Mouse (Mus musculus) midbrain, embryonic 16.5 days (tissue): ENCODE results near the gene Aasdh. TPM values are rescaled to one million over a fixed set of nuclear protein-coding genes. Genes with fewer than 3 reads are reported as not detected.

ENCODE experiments used
- ATAC-seq: fragments of 200-750 bp; cut with Nextera tagmentation; 2 replicates; pipeline ENCODE4 v1.8.0; 2017; ENCODE audit warnings: moderate TSS enrichment
- H3K27ac ChIP-seq: fragments of 300-500 bp; sonication (generic); 2 replicates; pipeline ENCODE4 v1.5.1; 2014; ENCODE audit warnings: mild to moderate bottlenecking, low read length, mixed read lengths
- H3K27me3 ChIP-seq: fragments of 300-500 bp; sonication (generic); 2 replicates; pipeline ENCODE4 v1.6.1; 2014; ENCODE audit warnings: low read depth, low read length, mixed read lengths; ENCODE audit not compliant: control insufficient read depth, insufficient read depth
- H3K36me3 ChIP-seq: fragments of 300-500 bp; sonication (generic); 2 replicates; pipeline ENCODE4 v1.6.1; 2014; ENCODE audit warnings: mild to moderate bottlenecking, low read length, moderate library complexity, mixed read lengths; ENCODE audit not compliant: control insufficient read depth, insufficient read depth
- H3K4me1 ChIP-seq: fragments of 300-500 bp; sonication (generic); 2 replicates; pipeline ENCODE4 v1.6.1; 2014; ENCODE audit warnings: mild to moderate bottlenecking, low read length, mixed read lengths; ENCODE audit not compliant: control insufficient read depth, insufficient read depth
- H3K4me2 ChIP-seq: fragments of 300-500 bp; sonication (generic); 2 replicates; pipeline ENCODE4 v1.6.1; 2014; ENCODE audit warnings: mild to moderate bottlenecking, low read length, mixed read lengths
- H3K4me3 ChIP-seq: fragments of 300-500 bp; sonication (generic); 2 replicates; pipeline ENCODE4 v1.5.1; 2014; ENCODE audit warnings: low read depth, mild to moderate bottlenecking, low read length, moderate library complexity, mixed read lengths
- H3K9ac ChIP-seq: fragments of 300-500 bp; sonication (generic); 2 replicates; pipeline ENCODE4 v1.6.1; 2014; ENCODE audit warnings: low read depth, low read length, mixed read lengths
- H3K9me3 ChIP-seq: fragments of 300-500 bp; sonication (generic); replicated peaks from 2 replicates; pipeline ENCODE4 v1.6.1; 2014; ENCODE audit warnings: mild to moderate bottlenecking, low read length, mixed read lengths; ENCODE audit not compliant: control insufficient read depth, poor library complexity, severe bottlenecking
- whole genome bisulfite sequencing: fragments of 180-500 bp; shearing (Covaris S2); extraction: QIAGEN DNeasy Blood & Tissue Kit; methylation state at CpG from one replicate; pipeline ENCODE4 v1.1.7; 2014; 5-methylcytosine and 5-hydroxymethylcytosine counted together
- polyA plus RNA-seq: library from polyadenylated mRNA; unstranded; fragments of >200 nt; fragmentation: Nextera tagmentation; extraction: Ambion mirVana; gene quantifications from 2 replicates; pipeline ENCODE4 v1.2.1, GENCODE M21; 2015

The Aasdh gene
- polyA plus RNA-seq, 1 experiment from 2014 or later: 20.7 TPM

DNA sequence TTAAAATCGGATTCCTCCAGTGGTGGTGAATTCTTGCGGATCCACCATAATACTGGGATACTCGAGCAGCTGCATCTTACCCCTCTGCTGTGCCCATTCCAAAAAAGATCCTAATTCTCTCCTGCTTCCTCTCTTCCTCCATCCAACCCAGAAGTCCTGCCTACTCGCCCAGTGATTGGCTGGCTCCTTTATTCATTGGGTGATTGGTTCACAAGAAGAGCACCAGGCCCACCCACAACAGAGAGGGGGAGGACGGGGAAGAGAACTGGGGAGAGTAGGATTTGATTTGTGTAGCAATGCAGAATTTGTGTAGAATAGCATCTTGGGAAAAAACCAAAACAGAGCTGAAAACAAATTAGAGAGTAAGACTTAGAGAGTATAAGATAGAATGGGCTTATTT, 68.3 kb downstream of the Aasdh start:
- Histone ChIP-seq H3K4me2 (no peak overlapping the region), H3K4me3 (no peak overlapping the region), H3K27me3 (no peaks in the 10 kb centered on the region), H3K36me3 (no peaks in the 10 kb centered on the region), H3K4me1 (no peaks in the 10 kb centered on the region), H3K27ac (no peak overlapping the region), H3K9me3 (no peaks in the 10 kb centered on the region), H3K9ac (no peak overlapping the region)
- 48% methylated on average over 5 of the region's 5 CpGs for WGBS
- no peak for ATAC-seq

DNA sequence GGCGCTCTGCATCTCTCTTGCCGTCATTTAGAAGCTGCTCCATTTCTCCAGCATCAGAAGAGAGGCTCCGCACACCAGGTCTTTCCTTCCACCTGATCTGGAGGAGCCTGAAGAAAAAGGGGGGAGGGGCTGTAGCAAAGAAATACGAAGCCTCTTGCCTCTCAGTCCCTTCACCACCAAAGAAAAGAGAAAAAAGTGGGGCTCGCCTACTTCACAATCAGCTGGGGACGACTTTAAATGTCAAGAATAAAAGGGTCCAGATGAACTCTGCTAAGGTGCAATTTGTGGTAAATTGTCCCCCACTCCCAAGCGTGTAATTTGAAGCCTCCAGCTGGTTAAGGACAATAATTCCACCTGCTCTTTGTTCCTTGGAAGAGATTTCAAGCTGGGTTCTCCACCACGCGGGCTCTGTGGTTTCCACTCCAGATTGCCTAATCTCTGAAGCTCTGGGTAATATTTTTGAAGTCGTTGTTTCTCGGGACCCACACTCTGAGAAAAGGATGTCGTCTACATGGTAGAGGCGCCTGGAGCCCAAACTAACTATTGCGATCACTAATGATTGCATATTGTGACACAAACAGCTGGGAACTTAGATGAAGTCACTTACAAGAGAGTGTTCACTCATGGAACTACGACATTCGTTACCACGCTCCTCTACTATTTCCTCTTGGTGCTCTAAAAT, 72.6 kb downstream of the Aasdh start:
- ATAC-seq: no peak
- Histone ChIP-seq H3K4me2 (no peak overlapping the region), H3K4me3 (no peak overlapping the region), H3K36me3 (no peaks in the 10 kb centered on the region), H3K4me1 (no peaks in the 10 kb centered on the region; the same call in 1 of the 2 replicates), H3K27me3 (no peaks in the 10 kb centered on the region), H3K27ac (no peak overlapping the region), H3K9ac (no peak overlapping the region), H3K9me3 (no peaks in the 10 kb centered on the region)
- WGBS: 66% methylated on average over 17 of the region's 17 CpGs

DNA sequence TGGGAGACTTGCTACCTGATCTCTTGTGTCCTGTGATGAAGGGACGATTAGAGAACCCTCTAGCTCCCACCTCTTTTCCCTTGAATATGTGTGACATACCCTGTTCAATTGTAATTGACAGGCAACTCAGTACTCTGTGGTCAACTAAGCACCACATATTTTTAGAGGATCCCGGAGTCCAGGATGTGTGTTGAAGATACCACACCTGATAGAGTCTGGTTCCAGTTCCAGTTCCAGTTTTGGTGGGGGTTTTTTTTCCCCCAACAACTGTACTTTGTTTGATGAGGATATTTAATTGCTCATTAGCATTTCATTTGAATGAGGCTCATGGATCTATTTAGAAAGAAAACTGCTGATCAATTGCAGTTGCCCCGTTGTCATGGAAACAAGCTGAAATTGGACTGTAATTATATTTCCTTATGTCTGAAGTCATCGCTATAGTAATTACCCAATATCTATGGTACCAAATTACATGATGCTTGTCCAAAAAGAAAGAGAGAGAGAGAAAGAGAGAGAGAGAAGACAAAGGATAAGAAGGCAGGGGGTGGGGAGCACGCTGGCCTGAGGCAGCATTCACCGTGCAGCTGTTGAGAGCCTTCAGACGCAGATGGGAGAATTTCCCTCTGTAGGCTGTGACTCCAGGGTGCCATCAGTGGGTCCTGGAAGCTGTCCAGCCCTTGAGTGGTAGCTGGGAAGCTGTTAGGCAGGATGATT, 76.6 kb downstream of the Aasdh start:
- peak; percentile 73 for ATAC-seq
- WGBS: 53% methylated on average over 7 of the region's 7 CpGs

More for the DNA sequence above, 76.6 kb downstream of the Aasdh start:
- Histone ChIP-seq H3K36me3 (no peaks in the 10 kb centered on the region), H3K9me3 (no peaks in the 10 kb centered on the region), H3K4me1 (no peaks in the 10 kb centered on the region; the same call in 1 of the 2 replicates), H3K9ac (no peak overlapping the region), H3K4me2 (no peak overlapping the region), H3K4me3 (no peak overlapping the region), H3K27ac (peak overlapping the region; percentile 76), H3K27me3 (no peaks in the 10 kb centered on the region)

Other genes starting within 250 kb of the Aasdh start
- 58.3 and 74.4 TPM in 2 replicates for gene C530008M17Rik, start 249.0 kb downstream of the Aasdh start, polyA plus RNA-seq
- 150 and 163 TPM in 2 replicates for gene Paics, start 45.8 kb upstream of the Aasdh start, polyA plus RNA-seq
- 9.7 and 10.4 TPM in 2 replicates for gene Ppat, start 46.1 kb upstream of the Aasdh start, polyA plus RNA-seq
- 91.4 and 92.4 TPM in 2 replicates for gene Srp72, start 69.2 kb upstream of the Aasdh start, polyA plus RNA-seq
- gene Arl9, start 98.5 kb upstream of the Aasdh start, polyA plus RNA-seq: 0.44 TPM in 1 of 2 replicates, not detected in the other
- gene Thegl, start 110.5 kb upstream of the Aasdh start, polyA plus RNA-seq: 0.85 and 0.89 TPM in 2 replicates
- 0.78 and 0.88 TPM in 2 replicates for gene Hopx, start 209.6 kb upstream of the Aasdh start, polyA plus RNA-seq